Mouse (Mus musculus) small intestine, adult 2 months (tissue): Measurements from ENCODE around the gene Lrrc74a. TPM values are rescaled to one million over a fixed set of nuclear protein-coding genes. Genes with fewer than 3 reads are reported as not detected.

Experiments used
- H3K27ac ChIP-seq: fragments of 200-500 bp; 2 replicates; pipeline ENCODE4 v1.5.1; 2012; ENCODE audit warnings: low read depth, low read length, control low read depth, inconsistent platforms; ENCODE audit not compliant: insufficient read depth
- H3K27me3 ChIP-seq: fragments of 200-500 bp; 2 replicates; pipeline ENCODE4 v1.6.1; 2012; ENCODE audit warnings: mild to moderate bottlenecking, moderate library complexity, low read length, inconsistent platforms; ENCODE audit not compliant: control insufficient read depth, insufficient read depth
- H3K36me3 ChIP-seq: fragments of 200-500 bp; 2 replicates; pipeline ENCODE4 v1.6.1; 2012; ENCODE audit warnings: mild to moderate bottlenecking, low read length, control low read depth, inconsistent platforms; ENCODE audit not compliant: control insufficient read depth, insufficient read depth
- H3K4me1 ChIP-seq: fragments of 200-500 bp; 2 replicates; pipeline ENCODE4 v1.6.1; 2012; ENCODE audit warnings: low read length, inconsistent platforms, mixed read lengths; ENCODE audit not compliant: control insufficient read depth, insufficient read depth, insufficient read length
- H3K4me3 ChIP-seq: fragments of 200-500 bp; 2 replicates; pipeline ENCODE4 v1.5.1; 2012; ENCODE audit warnings: low read depth, mild to moderate bottlenecking, control low read depth, inconsistent platforms, low read length, moderate library complexity
- CTCF ChIP-seq: fragments of 200-500 bp; IDR thresholded peaks from 2 replicates; pipeline ENCODE4 v1.5.1; 2012; ENCODE audit warnings: low read depth, mild to moderate bottlenecking, control low read depth, inconsistent platforms, low read length, moderate library complexity, mixed read lengths; ENCODE audit not compliant: insufficient replicate concordance, insufficient read length; ENCODE audit errors: extremely low read depth
- POLR2A ChIP-seq: fragments of 200-500 bp; IDR thresholded peaks from 2 replicates; pipeline ENCODE4 v1.6.1; 2012; ENCODE audit warnings: low read depth, mild to moderate bottlenecking, control low read depth, inconsistent platforms, low read length, moderate library complexity
- WGBS: fragments of 180-500 bp; shearing (Covaris S2); methylation state at CpG from one replicate; pipeline ENCODE4 v1.1.7; 2018; 5-methylcytosine and 5-hydroxymethylcytosine counted together
- polyA plus RNA-seq: library from polyadenylated mRNA; depleted of rRNA; stranded (reverse); fragments of >200 nt; gene quantifications from 2 replicates; pipeline ENCODE4 v1.2.3, GENCODE M21; 2012

The Lrrc74a gene
- polyA plus RNA-seq, 1 experiment = not detected

DNA sequence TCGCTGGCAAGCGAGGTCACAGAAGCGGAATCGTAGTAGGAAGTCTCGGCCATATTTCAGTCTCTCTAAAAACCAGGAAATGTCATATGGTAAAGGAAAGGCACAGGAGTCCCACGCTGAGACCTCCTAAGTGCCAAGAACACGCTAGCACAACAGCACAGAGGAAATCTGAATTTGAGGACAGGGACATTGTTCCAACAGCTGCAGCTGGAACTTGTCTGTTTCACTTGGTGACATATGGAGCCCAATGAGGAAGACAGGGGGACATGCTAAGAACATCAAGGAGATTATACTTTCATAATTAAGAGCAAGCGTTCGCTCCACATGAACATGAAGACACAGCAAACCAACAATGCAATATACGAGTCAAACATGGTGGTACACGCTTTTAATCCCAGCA, 17.2 kb upstream of the Lrrc74a start:
- Histone ChIP-seq H3K36me3 (no peaks in the 10 kb centered on the region), H3K4me1 (no peaks in the 10 kb centered on the region), H3K4me3 (no peak overlapping the region), H3K27ac (no peak overlapping the region), H3K27me3 (no peaks in the 10 kb centered on the region)
- TF ChIP-seq CTCF (no peak), POLR2A (no peak)
- 90% methylated on average over 11 of the region's 11 CpGs for WGBS

DNA sequence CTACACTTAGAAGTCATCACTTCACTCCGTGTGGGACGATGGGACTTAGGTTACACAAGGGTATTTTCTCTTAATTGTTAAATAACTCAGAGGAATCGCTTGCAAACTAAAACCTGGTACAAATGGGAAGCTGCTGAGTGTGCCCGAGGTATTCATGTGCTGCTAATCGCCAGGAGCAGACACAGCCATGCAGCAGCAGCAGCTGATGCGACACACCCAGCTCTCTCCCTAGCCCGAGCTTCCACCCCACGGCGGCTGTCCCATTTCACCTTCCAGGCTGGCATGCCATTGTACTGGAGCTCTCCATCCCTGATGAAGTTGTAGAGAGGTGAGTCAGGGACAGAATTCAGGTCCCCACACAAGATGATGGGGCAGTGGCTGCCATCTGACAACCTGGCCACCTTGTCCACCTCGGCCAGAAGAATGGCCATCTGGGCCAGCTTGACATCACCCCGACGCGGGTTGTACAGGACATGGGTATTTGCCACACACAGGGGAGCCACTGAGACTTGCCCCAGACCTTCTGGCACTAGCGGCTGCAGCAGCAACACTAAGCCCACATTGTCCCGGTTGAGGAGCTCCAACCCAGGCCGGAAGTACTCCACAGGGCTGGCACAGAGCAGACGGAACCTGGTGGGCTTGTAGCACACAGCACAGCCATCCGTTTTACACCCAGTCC, 14.1 kb upstream of the Lrrc74a start:
- H3K27ac ChIP-seq = no peak overlapping the region
- no peaks in the 10 kb centered on the region for H3K36me3 ChIP-seq
- WGBS = 82% methylated on average over 18 of the region's 18 CpGs
- H3K27me3 ChIP-seq = no peaks in the 10 kb centered on the region
- H3K4me3 ChIP-seq = no peak overlapping the region
- TF ChIP-seq POLR2A (no peak), CTCF (no peak)
- no peaks in the 10 kb centered on the region for H3K4me1 ChIP-seq

DNA sequence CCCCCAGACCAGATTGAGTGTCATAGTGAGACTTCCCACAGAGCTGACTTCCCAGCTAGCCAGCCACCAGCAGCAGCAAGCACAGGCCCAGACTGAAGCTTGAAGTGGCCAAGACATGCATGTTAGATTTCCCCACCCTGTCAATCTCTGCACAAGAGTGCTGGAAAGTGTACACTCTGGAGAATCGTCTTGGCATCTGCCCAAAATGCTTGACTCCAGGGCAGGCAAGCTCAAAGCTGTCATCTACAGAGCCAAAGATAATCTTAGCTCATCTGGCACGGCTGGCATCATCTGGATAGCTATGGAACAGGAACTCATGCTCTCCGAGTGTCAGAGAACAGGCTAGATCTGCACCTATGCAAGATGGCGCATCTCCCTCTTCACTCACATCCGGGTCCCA, 12.7 kb upstream of the Lrrc74a start:
- Histone ChIP-seq H3K27me3 (no peaks in the 10 kb centered on the region), H3K27ac (no peak overlapping the region), H3K4me1 (no peaks in the 10 kb centered on the region), H3K36me3 (no peaks in the 10 kb centered on the region), H3K4me3 (no peak overlapping the region)
- TF ChIP-seq POLR2A = no peak
- no peak for TF ChIP-seq CTCF
- WGBS = 80% methylated on average over 5 of the region's 5 CpGs

DNA sequence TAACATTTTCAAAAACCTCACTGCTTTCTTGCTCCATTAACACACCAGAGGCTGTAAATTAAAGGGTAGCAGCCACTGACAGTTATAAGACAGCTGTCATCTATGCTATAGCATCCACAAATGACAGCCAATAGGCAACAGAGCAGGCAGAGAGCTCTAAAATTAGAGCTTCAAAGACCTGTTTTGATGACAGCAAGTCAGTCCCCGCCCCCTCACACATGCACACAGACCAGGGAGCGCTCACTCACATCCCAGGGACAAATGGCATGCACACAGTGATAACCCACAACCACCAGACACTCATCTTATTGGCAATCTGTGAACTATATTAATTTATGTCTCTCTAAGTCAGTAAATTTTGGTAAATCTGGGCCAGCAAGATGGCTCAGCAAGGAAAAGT, 9.9 kb upstream of the Lrrc74a start:
- Histone ChIP-seq H3K4me1 (no peaks in the 10 kb centered on the region), H3K36me3 (no peaks in the 10 kb centered on the region), H3K27ac (no peak overlapping the region), H3K4me3 (no peak overlapping the region), H3K27me3 (no peaks in the 10 kb centered on the region)
- TF ChIP-seq CTCF (no peak), POLR2A (no peak)
- WGBS = 97% methylated on average over 2 of the region's 2 CpGs

DNA sequence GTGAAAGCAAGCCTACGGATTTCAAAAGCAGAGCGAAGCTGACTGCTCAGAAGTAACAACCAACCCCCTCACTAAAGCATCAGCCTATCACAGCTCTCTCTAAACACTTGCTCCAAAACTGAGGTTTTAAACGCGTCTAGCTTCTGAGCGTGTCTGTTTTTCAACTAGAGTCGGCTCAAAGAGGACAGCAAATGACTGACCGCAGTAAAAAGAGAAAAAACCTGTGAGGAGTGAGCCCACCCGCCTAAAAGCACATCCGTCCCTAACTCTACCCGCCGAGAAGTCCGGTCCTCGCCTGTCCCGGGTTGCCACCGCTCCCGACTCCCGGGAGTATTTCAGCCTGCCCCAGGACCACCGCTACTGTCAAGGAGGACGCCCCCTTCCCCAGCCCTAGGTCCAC, 8.5 kb upstream of the Lrrc74a start:
- Histone ChIP-seq H3K4me3 (peak overlapping the region; percentile 67), H3K4me1 (no peaks in the 10 kb centered on the region), H3K27ac (no peak overlapping the region), H3K36me3 (no peaks in the 10 kb centered on the region), H3K27me3 (no peaks in the 10 kb centered on the region)
- WGBS = under 1% methylated on average over 19 of the region's 19 CpGs
- TF ChIP-seq CTCF (no peak), POLR2A (no peak)

DNA sequence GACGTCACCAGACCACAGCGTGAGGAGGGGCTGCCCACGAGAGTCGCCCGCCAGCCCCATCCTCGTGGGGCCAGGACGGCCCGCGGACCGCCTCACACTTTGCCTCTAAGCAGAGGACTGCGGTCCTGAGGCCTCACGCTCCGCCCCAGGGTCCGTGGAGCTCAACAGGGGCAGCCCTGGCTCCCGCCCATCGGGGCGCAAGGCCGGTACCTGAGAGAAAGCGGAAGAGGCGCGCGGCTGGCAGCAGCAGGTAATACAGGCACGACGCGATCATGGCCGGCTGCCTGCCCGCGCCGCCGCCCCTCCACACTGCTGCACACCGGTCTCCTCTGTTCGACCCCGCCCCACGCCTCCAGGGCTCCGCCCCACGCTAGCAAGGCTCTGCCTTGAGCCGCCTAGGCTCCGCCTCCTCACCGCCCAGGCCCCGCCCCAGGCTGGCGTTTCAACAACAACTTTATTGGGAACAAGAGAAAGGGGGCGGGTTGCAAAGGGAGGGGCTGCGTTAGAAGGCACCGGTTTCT, 8.0 kb upstream of the Lrrc74a start, which contains the start of gene Angel1:
TSS of gene Angel1 (minus strand) at position 341 of the 521 bp plus-strand sequence.
- Histone ChIP-seq H3K27ac (no peak within 1 kb of the TSS), H3K4me3 (peak within 1 kb of the TSS; percentile 67), H3K27me3 (no peaks in the 10 kb centered on the region), H3K4me1 (no peaks in the 10 kb centered on the region), H3K36me3 (no peaks in the 10 kb centered on the region)
- under 1% methylated on average over 44 of the region's 44 CpGs for WGBS
- TF ChIP-seq POLR2A = peak; percentile 64
- no peak for TF ChIP-seq CTCF

DNA sequence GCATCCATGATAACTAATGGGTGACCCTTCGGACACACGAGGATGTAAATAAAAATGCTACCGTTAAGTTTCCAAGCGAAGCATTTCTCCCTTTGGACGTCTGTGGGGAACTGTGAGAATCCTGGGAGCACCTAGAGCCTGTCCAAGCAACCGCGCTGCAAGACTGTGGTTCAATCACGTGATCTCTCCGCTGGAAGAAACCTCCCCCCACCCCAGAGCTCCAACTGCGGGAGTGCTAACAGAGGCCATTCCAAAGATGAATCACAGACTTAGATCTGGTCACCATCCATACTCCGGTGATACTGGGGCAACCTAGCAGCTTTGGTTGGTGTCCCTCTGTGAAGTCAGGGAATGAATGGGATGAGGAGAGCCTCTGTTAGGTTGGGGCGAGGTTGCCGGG, 26.9 kb downstream of the Lrrc74a start:
- H3K27me3 ChIP-seq = no peaks in the 10 kb centered on the region
- no peaks in the 10 kb centered on the region for H3K36me3 ChIP-seq
- TF ChIP-seq POLR2A (no peak), CTCF (no peak)
- H3K4me3 ChIP-seq = no peak overlapping the region
- H3K4me1 ChIP-seq = no peaks in the 10 kb centered on the region
- 67% methylated on average over 13 of the region's 13 CpGs for WGBS
- H3K27ac ChIP-seq = no peak overlapping the region

DNA sequence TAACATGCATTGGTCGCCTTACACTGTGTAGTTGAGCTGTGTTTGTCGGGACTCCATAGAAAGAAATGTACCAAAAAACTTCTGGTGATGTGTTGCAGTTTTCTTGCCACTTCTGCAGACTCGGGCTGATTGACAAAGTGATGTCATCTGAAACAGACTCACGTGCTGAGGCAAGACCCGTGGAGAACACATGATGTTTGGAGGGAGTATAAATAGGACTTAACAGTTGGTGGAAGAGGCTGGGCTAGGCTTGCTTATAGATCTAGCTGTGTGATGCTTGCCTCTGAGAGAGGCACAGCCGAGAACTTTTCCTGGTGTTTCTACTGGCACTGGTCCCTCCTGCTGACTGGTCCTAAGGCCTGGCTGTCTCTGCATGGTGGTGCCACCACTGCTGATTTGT, 29.9 kb downstream of the Lrrc74a start:
- WGBS = 55% methylated on average over 6 of the region's 6 CpGs
- TF ChIP-seq CTCF = no peak
- no peak for TF ChIP-seq POLR2A
- Histone ChIP-seq H3K27ac (no peak overlapping the region), H3K27me3 (no peaks in the 10 kb centered on the region), H3K4me3 (no peak overlapping the region), H3K36me3 (no peaks in the 10 kb centered on the region), H3K4me1 (no peaks in the 10 kb centered on the region)
